Mouse (Mus musculus) lung, postnatal 10 days (tissue): ENCODE data around the gene Exosc6.
"Not testable (repeated sequence)": the region's sequence is repeated elsewhere in the genome, so short reads cannot be mapped to it uniquely, and the experiment has no call there.

Source experiments
- DNase-seq: peaks from one replicate; pipeline ENCODE4 v3.0.0; 2021

Gene Exosc6

DNA sequence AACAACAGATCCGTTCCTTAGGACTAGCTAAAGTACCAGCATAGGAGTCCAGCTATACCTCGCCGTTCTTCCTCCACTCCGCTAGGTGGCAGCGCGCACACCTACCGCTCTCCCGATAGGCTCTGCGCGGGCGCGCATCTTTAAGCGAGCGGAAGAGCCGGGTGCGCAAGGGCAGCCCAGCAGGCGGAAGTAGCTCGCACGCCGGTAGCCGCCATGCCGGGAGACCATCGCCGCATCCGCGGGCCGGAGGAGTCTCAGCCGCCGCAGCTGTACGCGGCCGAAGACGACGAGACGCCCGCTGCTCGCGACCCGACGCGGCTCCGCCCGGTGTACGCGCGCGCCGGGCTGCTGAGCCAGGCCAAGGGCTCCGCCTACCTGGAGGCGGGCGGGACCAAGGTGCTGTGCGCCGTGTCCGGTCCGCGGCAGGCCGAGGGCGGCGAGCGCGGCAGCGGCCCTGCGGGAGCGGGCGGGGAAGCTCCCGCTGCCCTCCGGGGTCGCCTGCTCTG, at the start of gene Exosc6:
Gene Exosc6, plus strand, starts transcription at position 182 of the 506 bp plus-strand sequence.
- peak; percentile 93 for DNase-seq

DNA sequence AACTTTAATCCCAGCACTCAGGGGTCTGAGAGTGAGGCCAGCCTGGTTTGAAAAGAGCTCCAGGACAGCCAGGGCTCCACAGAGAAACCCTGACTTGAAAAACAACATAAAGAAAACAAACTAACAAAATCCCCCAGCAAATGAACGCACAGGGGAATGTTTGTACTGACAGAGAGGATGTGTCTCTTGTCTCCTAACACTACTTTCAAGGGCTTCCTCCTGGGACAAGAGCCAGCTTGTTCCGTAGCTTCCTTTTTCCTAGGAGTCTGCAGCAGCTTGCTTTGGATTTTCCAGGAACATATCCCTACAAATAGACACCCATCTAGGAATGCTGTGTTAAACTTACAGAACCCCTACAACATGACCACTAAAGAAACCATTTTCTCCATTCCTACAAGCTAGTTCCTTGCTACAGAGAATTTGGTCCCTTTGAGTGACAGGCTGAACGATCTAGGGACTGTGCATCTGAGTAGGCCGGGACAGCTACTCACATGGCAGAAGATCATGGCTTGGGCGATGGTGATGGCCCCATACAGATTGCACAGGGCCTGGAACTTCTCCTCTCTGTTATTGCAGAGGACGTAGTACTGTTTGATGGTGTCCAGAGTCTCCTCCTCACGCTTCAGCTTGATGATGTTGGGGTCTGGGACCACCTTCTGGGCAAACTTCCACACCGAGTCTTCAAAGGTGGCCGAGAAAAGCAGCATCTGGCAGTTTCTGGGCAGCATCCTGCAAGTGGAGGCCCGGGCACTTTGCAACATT, 45.7 kb upstream of the Exosc6 start:
- peak; percentile 41 for DNase-seq

DNA sequence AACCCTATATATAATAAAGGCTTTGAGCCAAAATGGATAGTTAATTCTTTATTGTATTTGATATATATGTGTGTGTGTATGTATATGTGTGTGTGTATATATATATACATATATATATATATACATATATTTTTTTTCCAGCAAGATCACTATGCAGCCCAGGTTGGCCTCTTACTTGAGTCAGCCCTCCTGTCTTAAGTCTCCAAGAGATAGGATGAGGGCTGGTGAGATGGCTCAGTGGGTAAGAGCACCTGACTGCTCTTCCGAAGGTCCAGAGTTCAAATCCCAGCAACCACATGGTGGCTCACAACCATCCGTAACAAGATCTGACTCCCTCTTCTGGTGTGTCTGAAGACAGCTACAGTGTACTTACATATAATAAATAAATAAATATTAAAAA, 29.5 kb upstream of the Exosc6 start:
- not testable (repeated sequence) for DNase-seq

DNA sequence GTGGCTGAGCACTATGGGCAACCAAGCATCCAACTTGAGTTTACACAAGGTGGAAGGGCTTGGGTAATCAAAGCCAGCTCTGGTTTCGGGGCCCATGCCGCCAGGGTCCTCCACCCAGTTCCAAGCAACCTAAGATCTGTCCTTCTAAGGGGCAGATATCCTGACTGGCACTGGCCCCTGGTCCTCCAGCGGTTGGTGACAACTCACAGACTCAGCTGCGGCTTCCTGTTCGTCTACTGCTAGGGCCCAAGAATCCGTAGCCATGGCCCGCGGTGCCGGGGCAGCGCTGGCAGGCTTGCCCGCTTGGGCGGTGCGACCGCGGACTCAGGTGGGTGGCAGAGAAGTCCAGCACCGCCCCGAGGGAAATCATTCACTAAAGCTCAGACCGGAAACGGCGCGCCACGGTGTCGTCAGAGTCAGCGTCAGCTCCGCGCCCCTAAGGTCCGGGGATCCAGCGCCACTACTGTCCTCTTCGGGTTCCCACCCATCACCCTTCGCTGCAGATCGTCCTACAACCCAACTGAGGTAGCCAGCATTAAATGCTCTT, 28.7 kb upstream of the Exosc6 start:
- peak; percentile 92 for DNase-seq

GRCm38 (mm10) chr8:111029589-111029988, 26.6 kb upstream of the Exosc6 start:
- DNase-seq = no peak

GRCm38 (mm10) chr8:111030045-111030444, 26.1 kb upstream of the Exosc6 start:
- DNase-seq = no peak

GRCm38 (mm10) chr8:111031572-111031971, 24.6 kb upstream of the Exosc6 start, which contains the start of gene Ddx19b:
Gene Ddx19b (minus strand): TSS chr8:111031751.
- DNase-seq = no peak

DNA sequence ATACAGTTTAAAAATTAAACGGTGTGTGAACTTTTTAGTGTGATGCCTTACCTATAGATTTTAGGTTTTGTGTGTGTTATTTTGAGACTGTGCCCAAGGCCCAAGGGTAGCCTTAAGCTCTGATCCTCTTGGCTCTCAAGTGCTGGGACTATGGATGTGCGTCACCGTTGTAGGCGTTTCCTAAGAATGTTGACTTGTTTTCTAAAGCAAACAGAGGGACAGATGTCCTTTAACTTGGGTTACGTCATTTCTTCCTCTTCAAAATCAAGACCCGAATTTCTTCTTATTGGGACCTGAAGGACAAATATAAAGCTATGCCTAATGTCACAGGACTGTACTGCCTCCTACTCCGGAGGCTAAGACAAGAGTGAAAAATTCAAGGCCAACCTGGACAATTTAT, 23.2 kb upstream of the Exosc6 start, which contains the start of gene Aars:
Gene Aars, plus strand, starts transcription at position 229 of the 400 bp plus-strand sequence.
- DNase-seq = no peak

DNA sequence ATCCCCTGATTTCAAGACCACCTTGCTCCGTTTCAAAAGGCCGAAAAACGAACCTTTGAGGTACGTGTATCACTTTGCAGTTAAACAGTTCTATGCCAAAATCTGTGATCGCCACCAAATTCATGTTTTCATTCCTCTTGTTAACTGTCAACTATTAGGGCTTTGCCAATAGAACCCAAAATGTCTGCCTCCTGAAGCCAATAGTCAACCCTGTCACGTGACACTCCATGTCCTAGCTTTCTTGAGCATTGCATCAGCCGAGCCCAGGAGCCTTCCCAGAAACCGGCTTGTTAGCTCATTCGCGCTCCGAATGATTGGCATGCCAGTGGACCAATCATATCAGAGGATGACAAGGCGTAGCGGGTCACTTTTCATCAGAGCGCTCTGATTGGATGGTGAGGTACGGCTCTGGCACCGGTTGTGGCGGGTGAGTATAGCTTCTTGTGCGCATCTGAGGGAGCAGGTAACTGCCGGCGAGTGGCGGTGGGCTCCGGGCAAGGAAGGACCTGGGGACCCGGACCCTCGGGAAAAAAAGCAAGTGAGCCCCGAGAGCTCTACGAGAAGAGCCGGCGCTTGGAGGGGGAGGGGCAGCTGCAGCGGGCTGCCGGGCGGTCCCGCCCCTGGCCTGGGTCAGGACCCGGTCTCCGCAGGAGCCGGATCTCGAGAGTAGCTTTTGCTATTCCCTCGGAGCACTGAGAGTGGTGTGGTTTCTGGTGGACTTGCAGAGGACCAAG, 22.5 kb upstream of the Exosc6 start:
- DNase-seq = peak; percentile 100

DNA sequence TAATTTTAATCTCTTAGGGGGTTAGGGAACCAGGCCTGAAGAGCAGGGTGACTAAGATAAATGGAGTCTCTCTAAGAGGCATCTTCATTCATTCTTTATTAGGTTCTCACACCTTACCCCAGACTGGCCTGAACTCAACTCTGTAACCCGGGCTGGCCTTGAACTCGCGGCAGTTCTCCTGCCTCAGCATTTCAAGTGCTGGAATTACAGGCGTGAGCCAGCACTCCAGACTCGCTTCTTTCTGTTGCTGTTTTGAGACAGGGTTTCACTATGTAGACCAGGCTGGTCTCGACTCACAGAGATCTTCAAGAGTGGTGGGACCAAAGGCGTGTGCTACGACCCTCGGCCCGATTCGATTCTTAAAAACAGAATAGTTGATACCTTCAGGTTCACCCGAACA, 21.9 kb upstream of the Exosc6 start:
- peak; percentile 35 for DNase-seq

- no peak for DNase-seq
Measured at GRCm38 (mm10) chr8:111036591-111036990, 19.5 kb upstream of the Exosc6 start.

- no peak for DNase-seq
Measured at GRCm38 (mm10) chr8:111042546-111042945, 13.6 kb upstream of the Exosc6 start.

DNA sequence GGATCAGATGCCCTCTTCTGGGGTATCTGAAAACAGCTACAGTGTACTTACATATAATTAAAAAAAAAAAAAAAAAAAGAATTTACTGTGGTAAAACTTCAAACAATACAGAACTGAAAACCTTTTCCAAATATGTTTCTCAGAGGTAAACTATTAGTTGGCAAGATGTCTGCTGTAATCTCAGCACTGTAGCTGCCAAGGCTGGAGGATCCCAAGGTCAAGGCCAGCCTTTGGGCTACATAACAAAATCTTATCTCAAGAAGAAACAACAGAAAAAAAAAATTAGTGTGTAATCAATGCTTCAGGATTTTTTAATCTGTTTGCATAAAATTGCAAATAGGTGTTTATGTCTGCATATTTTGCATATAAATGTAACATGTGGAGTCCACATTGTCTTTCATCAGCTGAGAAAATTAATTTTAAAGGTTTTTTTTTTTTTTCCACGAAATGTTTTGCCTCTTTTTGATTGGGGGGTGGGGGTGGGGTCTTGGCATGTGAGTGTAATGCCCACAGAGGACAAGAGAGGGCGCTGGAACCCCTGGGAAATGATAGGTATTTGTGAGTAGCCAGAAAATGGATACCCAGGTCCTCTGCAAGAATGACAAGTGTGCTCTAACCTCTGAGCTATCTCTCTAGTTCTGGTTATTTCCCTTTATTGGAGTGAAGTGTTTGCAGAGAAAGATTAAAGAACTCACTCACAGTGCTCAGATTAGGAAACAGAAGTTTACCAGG, 12.0 kb upstream of the Exosc6 start:
- DNase-seq = no peak

DNA sequence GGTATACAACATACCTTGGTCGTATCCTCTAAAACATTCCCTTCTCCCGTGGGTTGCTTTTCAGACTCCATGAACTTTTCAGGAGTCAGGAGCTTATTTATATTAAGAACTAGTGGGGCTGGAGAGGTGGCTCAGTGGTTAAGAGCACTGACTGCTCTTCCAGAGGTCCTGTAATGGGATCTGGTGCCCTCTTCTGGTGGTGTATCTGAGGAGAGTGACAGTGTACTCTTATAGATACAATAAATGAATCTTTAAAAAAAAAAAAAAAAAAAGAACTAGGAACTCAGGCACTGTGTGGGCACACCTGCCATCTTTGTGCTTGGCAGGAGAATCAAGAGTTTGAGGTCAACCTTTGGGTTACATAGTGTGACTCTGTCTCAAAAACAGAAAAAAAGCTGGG, 7.4 kb upstream of the Exosc6 start:
- no peak for DNase-seq

GRCm38 (mm10) chr8:111049106-111049505, 7.0 kb upstream of the Exosc6 start:
- DNase-seq = no peak

GRCm38 (mm10) chr8:111053827-111054518, 2.2 kb upstream of the Exosc6 start:
- no peak for DNase-seq

DNA sequence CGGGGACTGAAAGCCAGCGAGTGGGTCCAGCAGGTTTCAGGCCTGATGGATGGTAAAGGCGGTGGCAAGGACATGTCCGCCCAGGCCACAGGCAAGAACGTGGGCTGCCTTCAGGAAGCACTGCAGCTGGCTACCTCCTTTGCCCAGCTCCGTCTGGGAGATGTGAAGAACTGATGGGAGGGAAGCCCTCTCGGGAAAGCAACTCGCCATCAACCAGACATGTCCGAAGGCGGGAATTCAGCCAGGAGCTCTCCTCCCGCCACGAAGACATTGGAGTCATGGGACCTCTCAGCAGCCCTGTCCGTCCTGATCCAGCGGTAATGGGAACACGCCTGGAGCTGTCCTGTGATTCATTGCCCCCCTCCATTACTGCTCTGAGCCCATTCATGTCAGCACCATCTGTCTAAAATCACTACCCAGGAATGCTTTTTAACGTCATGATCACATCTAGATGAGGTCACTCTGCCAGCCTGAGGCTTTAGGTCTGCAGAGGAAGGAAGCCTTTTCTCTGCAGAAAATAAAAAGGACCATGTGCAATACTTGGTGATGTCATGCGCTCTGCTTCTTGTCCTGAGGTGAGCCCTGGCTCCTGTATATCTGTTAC, 1.0 kb upstream of the Exosc6 start:
- no peak for DNase-seq

DNA sequence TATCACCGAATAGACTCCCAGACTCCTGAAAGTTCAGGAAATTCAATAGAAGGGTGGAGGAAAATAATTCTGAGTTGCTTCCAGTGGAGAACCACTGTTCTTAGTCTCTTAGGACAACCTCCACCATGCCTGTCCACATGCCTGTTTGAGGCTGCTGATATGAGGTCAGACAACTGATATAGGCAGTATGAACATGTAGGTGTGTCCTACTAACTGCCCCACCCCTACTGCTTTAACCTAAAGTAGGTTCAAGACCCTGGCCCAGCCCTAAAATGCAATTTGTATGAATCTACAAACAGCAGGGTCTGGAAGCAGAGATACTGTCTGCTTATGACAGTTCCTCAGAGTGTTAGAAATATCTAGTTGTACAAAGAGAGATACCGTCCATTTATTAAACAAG, 478 bp upstream of the Exosc6 start:
- DNase-seq = no peak

DNA sequence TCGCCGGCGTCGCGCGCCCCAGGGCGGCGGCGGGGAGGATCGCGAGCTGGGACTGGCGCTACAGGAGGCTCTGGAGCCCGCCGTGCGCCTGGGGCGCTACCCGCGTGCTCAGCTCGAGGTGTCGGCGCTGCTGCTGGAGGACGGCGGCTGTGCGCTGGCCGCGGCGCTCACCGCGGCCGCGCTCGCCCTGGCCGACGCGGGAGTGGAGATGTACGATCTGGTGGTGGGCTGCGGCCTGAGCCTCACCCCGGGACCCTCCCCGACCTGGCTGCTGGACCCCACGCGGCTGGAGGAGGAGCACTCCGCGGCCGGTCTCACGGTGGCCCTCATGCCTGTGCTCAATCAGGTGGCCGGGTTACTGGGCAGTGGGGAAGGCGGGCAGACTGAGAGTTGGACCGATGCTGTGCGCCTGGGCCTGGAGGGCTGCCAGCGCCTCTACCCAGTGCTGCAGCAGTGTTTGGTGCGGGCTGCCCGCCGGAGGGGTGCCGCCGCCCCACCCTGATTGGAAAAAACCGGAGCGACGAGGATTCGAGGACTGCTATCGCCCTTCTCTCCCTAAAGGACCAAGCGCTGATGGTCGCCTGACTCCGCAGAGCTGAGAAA, 653 bp downstream of the Exosc6 start:
- DNase-seq = peak; percentile 16

DNA sequence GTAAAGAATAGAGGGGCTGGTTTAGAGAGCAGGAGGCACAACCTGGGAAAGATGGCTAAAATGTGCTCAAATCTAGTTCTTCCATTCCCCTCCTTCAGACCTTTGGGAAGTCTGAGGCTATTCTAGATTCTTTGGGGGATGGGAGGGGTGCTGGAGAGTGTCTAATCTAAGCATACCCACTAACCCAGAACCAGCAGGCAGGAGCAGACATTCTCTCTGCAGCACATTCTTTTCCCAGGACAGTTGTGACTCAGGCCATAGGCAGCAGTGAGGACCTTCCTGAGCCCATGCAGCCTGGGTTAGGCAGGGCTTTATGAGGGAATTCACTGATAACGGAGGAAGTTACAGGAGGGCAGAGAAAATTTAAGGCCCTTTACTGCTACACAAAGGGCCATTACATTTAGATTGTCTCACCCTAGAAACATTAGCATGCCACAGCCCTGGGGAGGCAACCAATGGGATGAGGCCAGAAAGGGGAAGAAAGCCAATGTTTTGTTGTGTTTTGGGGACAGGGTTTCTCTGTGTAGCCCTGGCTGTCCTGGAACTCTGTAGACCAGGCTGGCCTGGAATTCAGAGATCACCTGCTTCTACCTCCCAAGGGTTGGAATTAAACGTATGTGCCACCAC, 2.9 kb downstream of the Exosc6 start:
- DNase-seq = no peak

- DNase-seq = no peak
Measured at GRCm38 (mm10) chr8:111061688-111062071, 5.5 kb downstream of the Exosc6 start.
